Mouse (Mus musculus): ENCODE measurements at regions not wholly inside any gene's neighbourhood (a gene's known extent, or its start where the extent isn't known, plus 50 kb on each side); places are given as distances from the start of the nearest gene placed in this dataset.

DNA sequence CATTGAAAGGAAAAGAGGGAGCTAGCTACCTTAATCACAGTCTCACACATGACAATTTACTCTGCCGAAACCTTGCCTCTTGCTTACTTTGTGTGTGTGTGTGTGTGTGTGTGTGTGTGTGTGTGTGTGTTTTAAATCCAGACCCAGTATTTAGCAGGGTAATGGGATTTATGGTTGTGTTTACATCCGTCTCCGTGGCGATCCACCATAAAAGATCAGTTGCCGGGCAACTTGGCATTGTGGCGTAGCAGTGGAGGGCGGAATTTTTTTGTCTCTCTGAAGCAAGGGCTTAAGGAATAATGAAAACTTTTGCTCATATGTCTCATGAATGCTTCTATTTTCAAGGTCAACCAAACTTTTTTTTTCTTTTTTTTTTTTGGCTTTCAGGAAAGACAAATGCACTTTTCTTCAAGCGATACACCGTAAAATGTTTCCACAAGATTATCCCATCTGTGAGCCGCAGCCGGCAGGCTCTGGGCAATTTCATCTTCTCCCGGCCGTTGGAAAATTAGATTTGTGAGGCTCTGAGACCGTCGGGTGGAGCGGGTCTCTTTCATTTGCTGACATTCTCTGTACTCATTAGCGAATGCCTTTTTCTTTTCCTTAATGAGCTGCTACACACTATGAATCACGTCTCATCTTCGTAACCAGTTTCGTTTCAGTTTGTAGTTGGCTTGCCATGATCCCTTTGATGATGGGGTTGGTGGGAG, 53.9 kb upstream of the Ptch1 start:
- no peaks in the 10 kb centered on the region for H3K36me3 ChIP-seq (ENCODE audit: control insufficient read depth, insufficient read depth, low read length, poor library complexity, severe bottlenecking)
- H3K27me3 ChIP-seq (ENCODE audit: control insufficient read depth, insufficient read depth, low read length, poor library complexity, severe bottlenecking) = no peaks in the 10 kb centered on the region
- no peak for DNase-seq (ENCODE audit: low read depth, low spot score)

DNA sequence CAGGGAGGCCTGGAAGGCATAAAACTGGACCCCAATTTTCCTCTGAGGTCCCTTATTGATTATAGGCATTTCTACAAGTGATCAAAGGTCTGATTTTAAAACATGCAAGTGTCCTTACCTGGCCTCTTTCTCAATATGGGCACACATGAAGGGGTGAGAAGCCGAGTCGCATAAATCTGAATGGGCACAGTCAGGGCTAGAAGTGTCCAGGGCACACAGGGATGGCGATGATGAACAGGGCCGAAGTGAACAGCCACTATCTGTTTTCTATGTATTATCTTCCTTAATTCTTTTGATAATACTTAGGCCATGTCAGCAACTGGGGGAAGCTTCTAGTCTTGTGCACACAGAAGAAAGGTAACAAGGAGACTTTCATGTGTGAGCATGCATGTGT, 54.5 kb upstream of the Ptch1 start:
- DNase-seq (ENCODE audit: low read depth, low spot score) = no peak
- no peaks in the 10 kb centered on the region for H3K27me3 ChIP-seq (ENCODE audit: control insufficient read depth, insufficient read depth, low read length, poor library complexity, severe bottlenecking)
- H3K36me3 ChIP-seq (ENCODE audit: control insufficient read depth, insufficient read depth, low read length, poor library complexity, severe bottlenecking) = no peaks in the 10 kb centered on the region

DNA sequence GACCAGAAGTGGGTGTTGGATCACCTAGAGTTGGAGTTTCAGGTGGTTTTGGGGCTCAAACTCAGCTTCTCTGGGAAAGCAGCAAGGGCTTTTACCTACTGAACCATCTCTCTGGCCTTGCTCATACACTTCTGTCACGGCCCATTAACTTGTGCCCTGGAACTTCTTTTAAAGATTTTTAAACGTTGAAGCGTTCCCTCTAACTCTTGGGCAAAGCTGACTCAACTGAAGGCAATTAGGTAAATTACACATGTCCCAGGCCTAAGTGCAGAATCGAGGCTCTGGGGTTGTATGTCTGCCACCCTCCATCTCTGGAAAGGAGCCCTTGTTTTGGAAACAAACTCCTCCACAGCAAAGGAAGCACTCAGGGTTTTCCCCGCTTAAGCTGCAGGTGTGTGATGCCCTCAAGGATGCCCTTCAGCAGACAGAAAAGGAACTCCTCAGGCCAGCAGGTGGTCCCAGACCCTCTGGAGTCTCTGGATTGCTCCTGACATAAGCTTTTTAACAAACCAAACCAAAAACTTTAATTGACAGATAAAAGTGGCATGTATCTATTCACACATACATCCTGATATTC, 58.5 kb upstream of the Ptch1 start:
- Histone ChIP-seq H3K36me3 (ENCODE audit: control insufficient read depth, insufficient read depth, low read length, poor library complexity, severe bottlenecking) (no peaks in the 10 kb centered on the region), H3K27me3 (ENCODE audit: control insufficient read depth, insufficient read depth, low read length, poor library complexity, severe bottlenecking) (no peaks in the 10 kb centered on the region)
- no peak for DNase-seq (ENCODE audit: low read depth, low spot score)

DNA sequence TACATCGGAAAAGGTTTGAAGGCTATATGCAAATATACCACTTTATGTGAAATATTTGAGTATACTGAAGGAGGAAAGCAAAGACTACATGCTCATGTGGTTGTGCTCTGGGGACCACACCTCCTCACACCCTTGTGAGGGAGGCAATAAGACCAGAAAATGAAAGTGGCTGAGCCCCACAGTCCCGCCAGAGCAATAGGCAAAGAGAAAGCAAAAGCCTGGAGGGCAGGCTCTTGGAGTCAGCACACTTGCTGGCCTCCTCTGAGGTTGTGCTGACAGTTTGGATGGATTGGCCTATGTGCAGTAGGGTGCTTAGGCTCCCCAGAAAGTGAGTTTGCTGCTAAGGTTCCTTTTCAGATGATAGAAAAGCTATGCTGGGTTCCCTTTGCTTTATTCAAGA, 60.9 kb upstream of the Ptch1 start:
- Histone ChIP-seq H3K27me3 (ENCODE audit: control insufficient read depth, insufficient read depth, low read length, poor library complexity, severe bottlenecking) (no peaks in the 10 kb centered on the region), H3K36me3 (ENCODE audit: control insufficient read depth, insufficient read depth, low read length, poor library complexity, severe bottlenecking) (no peaks in the 10 kb centered on the region)
- DNase-seq (ENCODE audit: low read depth, low spot score) = no peak

DNA sequence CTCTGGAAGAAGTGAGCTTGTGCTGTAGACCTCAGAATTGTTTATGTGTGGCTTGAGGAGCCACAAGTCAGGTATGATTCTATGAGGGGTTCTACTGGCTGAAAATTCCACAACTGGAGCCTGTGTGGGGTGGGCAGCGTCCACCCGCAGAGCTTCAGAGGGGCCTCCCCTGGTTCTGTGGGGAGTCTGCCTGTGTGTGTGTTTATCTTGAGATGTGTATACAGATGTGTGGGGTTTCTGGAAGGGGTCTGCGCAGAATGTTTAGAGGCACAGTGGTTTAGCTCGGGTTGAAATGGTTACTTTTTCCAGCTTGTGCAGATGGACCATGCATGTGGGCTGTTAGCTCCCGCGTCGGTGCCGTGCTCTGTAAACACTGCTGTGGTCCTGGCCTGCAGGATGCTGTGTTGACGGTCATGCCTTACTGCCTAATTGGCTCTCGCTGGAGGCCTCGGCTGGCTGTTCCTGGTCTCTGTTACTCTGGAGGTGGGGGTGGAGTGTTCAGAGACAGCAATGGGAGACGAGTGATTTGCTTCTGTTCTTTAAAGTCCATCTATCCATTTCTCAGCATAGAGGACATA, 68.3 kb upstream of the Ptch1 start:
- no peak for DNase-seq (ENCODE audit: low read depth, low spot score)
- no peaks in the 10 kb centered on the region for H3K36me3 ChIP-seq (ENCODE audit: control insufficient read depth, insufficient read depth, low read length, poor library complexity, severe bottlenecking)
- H3K27me3 ChIP-seq (ENCODE audit: control insufficient read depth, insufficient read depth, low read length, poor library complexity, severe bottlenecking) = no peaks in the 10 kb centered on the region

DNA sequence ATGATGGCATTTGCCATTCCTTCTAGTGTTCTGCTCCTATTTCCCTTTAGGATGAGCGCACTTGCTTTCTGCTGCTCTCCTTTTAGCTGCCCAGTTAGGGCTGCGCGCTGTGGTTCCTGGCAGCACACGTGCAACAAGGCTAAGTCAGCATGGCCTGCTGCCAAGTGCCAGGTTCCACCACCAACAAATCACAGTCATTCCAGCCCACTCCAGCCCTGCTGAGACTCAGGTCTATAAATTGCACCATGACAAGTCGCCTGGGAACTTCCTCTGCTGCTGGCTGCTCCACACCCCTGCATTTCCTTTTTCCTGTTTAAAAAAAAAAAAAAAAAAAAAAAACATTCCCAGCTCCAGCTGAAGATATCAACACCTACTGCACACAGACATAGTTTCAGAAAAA, 69.2 kb upstream of the Ptch1 start:
- Histone ChIP-seq H3K27me3 (ENCODE audit: control insufficient read depth, insufficient read depth, low read length, poor library complexity, severe bottlenecking) (no peaks in the 10 kb centered on the region), H3K36me3 (ENCODE audit: control insufficient read depth, insufficient read depth, low read length, poor library complexity, severe bottlenecking) (no peaks in the 10 kb centered on the region)
- DNase-seq (ENCODE audit: low read depth, low spot score) = no peak

DNA sequence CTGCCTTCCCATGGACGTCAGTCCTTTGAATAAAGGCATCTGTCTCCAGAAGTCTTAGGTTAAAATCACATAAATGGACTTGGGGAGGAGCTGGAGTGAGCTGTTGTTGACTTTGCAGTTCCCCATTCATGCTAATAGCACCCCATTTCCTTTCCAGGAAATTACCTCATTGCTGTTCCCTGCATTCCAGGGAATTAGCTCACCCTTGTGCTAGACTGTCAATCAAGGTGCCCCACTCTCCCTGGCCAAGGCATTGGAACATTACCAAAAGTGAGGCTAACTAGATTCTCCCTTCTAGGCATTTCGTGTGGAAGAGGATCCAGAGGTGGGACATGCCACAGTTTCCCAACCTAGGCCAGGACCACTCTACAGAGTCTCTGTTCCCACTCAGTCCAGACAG, 70.0 kb upstream of the Ptch1 start:
- no peaks in the 10 kb centered on the region for H3K36me3 ChIP-seq (ENCODE audit: control insufficient read depth, insufficient read depth, low read length, poor library complexity, severe bottlenecking)
- no peaks in the 10 kb centered on the region for H3K27me3 ChIP-seq (ENCODE audit: control insufficient read depth, insufficient read depth, low read length, poor library complexity, severe bottlenecking)
- no peak for DNase-seq (ENCODE audit: low read depth, low spot score)

DNA sequence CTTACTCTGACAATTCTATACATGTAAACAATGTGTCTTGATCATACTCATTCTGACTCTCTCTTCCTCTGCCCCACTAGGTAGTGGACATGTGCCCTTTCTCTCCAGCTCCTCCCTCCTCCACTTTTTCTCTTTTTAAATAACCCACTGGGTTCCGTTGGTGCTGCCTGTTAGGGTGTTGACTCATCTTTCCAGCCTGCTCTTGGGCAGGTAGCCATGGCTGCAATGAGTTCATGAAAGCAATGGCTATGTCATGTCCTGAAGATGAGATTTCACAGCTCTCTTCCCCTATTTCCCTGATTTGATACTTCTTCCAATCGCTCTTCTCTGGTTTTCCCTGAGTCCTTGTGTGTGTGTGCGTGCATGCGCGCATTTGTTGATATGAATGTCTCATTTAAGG, 70.9 kb upstream of the Ptch1 start:
- Histone ChIP-seq H3K36me3 (ENCODE audit: control insufficient read depth, insufficient read depth, low read length, poor library complexity, severe bottlenecking) (no peaks in the 10 kb centered on the region), H3K27me3 (ENCODE audit: control insufficient read depth, insufficient read depth, low read length, poor library complexity, severe bottlenecking) (no peaks in the 10 kb centered on the region)
- DNase-seq (ENCODE audit: low read depth, low spot score) = no peak

DNA sequence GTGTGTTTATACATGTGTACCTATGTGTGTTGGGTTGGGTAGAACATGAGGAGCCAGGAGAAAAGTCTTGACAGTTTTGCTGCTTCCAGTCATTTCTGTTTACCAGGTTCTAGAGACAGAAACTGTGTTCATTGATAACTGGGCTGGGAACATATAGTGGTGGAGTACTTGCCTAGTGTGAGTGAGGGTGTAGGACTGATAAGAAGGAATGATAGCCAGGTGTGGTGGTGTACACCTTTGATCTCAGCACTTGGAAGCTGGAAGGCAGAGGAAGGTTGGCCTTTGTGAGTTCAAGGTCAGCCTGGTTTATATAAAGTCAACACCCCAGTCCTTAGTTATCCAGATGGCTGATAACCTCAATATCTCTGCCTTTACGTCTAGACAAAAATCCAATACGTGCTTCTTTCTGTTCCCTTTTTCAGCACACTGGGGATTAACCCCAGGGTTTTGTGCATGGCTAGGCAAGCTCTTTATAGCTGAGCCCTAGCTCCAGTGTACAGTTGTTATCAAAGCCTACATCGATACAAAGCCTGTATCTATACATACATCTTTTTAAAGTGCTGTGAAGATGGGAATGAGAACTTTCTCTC, 75.8 kb upstream of the Ptch1 start:
- no peaks in the 10 kb centered on the region for H3K27me3 ChIP-seq (ENCODE audit: control insufficient read depth, insufficient read depth, low read length, poor library complexity, severe bottlenecking)
- no peaks in the 10 kb centered on the region for H3K36me3 ChIP-seq (ENCODE audit: control insufficient read depth, insufficient read depth, low read length, poor library complexity, severe bottlenecking)
- DNase-seq (ENCODE audit: low read depth, low spot score) = peak; percentile 49

DNA sequence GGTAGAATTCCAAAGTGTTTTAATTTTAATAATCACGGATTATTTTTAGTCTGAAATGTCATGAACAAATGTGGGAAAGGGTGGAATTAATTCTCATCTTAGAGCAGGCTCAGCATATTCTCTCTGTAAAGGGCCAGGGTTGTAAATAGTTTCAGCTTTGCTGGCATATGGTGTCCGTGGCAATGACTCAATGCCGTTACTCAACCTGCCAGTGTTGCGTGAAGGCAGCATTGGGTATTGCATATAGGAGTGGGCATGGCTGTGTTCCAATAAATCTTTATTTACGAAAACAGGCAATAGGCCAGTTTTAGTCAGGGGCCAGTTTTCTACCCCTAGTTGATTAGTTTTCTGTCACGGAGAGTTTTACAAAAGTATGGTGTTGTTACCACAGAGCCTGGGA, 81.1 kb upstream of the Ptch1 start:
- Histone ChIP-seq H3K36me3 (ENCODE audit: control insufficient read depth, insufficient read depth, low read length, poor library complexity, severe bottlenecking) (no peaks in the 10 kb centered on the region), H3K27me3 (ENCODE audit: control insufficient read depth, insufficient read depth, low read length, poor library complexity, severe bottlenecking) (no peaks in the 10 kb centered on the region)
- DNase-seq (ENCODE audit: low read depth, low spot score) = no peak

DNA sequence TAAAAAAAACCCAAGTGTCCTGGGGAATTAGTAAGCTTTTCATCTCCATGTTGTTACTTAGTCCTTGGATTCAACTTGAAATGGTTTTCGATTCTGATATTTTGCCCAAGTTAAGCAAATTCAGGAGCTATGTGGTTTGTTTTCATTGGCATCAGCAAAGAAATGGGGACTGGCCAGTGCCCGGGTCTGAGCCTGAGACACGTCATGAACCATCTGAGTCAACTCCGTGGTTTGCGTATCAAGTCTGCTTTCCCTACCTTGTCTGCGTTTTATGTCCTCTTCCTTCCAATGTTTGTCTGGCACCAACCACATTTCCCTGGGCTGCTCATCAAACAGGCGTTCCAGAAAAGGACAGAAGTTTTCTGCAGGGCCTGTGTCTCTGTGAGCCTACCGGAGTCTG, 83.7 kb upstream of the Ptch1 start:
- no peaks in the 10 kb centered on the region for H3K27me3 ChIP-seq (ENCODE audit: control insufficient read depth, insufficient read depth, low read length, poor library complexity, severe bottlenecking)
- DNase-seq (ENCODE audit: low read depth, low spot score) = no peak
- no peaks in the 10 kb centered on the region for H3K36me3 ChIP-seq (ENCODE audit: control insufficient read depth, insufficient read depth, low read length, poor library complexity, severe bottlenecking)

DNA sequence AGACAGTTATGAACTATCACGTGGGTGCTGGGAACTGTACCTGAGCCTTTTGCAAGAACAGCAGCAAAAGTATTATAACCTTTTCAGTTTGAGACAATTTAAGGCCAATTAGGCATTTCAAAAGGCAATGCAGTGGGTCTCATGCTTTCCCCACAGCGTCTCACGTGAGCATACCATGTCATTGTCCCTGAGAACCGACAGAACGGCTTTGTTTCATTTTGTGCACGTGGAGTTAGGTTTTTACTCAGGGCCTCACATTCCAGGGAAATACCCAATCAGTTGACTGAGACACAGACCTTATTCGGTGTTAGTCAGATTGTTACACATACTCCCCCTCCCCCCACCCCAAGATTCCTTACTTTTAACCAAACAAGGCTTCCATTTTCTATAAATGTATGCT, 86.0 kb upstream of the Ptch1 start:
- Histone ChIP-seq H3K36me3 (ENCODE audit: control insufficient read depth, insufficient read depth, low read length, poor library complexity, severe bottlenecking) (no peaks in the 10 kb centered on the region), H3K27me3 (ENCODE audit: control insufficient read depth, insufficient read depth, low read length, poor library complexity, severe bottlenecking) (no peaks in the 10 kb centered on the region)
- DNase-seq (ENCODE audit: low read depth, low spot score) = no peak

DNA sequence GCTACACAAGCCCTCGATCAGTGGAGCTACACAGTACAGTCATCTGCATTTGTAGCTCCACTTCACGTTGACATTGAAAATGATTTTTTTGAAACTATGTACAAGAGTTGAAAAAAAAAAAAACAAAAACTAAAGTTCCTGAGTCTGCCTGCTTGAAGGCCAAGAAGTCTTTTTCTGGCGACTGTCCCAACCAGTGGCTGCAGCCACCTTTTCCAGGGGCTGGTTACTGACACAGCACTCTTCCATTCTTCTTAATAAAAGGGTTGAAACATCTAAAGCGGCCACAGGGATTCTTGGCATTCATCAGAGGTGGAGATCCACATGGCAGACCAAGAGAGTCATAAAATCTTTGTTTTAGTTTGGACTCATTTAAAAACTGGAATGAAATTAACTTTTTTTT, 87.0 kb upstream of the Ptch1 start:
- Histone ChIP-seq H3K27me3 (ENCODE audit: control insufficient read depth, insufficient read depth, low read length, poor library complexity, severe bottlenecking) (no peaks in the 10 kb centered on the region), H3K36me3 (ENCODE audit: control insufficient read depth, insufficient read depth, low read length, poor library complexity, severe bottlenecking) (no peaks in the 10 kb centered on the region)
- DNase-seq (ENCODE audit: low read depth, low spot score) = no peak

DNA sequence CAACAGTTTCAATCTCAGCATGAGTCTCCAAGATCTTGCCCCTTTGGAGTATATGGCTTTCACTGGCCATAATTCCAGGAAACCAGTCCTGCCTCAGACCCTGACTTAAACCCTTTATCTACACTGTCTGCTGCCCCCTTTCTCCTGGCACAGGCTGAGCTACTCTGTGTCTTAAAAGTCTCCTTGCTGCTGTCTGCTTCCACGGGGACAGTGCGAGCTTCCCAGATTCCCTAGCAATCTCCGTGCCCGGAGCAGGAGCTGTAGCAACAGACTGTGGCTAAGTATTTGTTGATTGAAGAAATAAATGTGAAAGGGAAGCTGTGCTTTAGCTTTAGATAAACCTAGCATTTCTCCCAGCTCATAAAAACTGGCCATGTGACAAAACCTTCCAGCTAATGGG, 95.2 kb upstream of the Ptch1 start:
- no peak for DNase-seq (ENCODE audit: low read depth, low spot score)

DNA sequence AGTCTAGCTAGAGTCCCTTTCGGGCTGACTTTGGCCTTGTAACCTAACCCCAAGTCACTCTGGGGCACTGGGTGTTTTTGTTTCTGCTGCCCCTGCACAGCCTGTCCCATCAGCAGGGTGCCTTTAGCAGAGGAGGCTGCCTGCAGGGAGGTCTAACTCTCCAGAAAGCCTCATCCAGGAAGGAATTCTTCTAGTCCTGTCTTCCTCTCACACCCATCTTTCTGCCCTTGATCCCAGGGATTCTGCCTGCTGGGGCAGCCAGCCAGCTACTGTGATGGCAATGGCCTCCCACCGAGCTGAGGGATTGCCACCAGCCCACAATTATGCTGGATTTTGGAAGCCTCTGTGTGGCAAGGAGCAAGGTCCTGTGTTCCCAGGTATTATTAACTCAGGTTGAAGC, 95.6 kb upstream of the Ptch1 start:
- no peak for DNase-seq (ENCODE audit: low read depth, low spot score)
- no peaks in the 10 kb centered on the region for H3K27me3 ChIP-seq (ENCODE audit: control insufficient read depth, insufficient read depth, low read length, poor library complexity, severe bottlenecking)
- H3K36me3 ChIP-seq (ENCODE audit: control insufficient read depth, insufficient read depth, low read length, poor library complexity, severe bottlenecking) = no peaks in the 10 kb centered on the region

More for the DNA sequence above, 95.2 kb upstream of the Ptch1 start:
- Histone ChIP-seq H3K27me3 (ENCODE audit: control insufficient read depth, insufficient read depth, low read length, poor library complexity, severe bottlenecking) (no peaks in the 10 kb centered on the region), H3K36me3 (ENCODE audit: control insufficient read depth, insufficient read depth, low read length, poor library complexity, severe bottlenecking) (no peaks in the 10 kb centered on the region)

All from splenic B cell, adult 2 months (primary cell).